Mouse (Mus musculus) midbrain, embryonic 10.5 days (tissue): ENCODE results near the gene Ambp. TPM values are rescaled to one million over a fixed set of nuclear protein-coding genes. Genes with fewer than 3 reads are reported as not detected.

Source experiments
- DNase-seq: peaks from one replicate; pipeline ENCODE4 v3.0.0-alpha.2; 2017; ENCODE audit warnings: low spot score
- H3K27ac ChIP-seq: fragments of 300-500 bp; sonication (generic); replicated peaks from 2 replicates; pipeline ENCODE4 v1.5.1; 2016; ENCODE audit warnings: mild to moderate bottlenecking
- H3K27me3 ChIP-seq: fragments of 300-500 bp; sonication (generic); 2 replicates; pipeline ENCODE4 v1.6.1; 2016; ENCODE audit warnings: low read depth, mild to moderate bottlenecking; ENCODE audit not compliant: poor library complexity, severe bottlenecking
- H3K36me3 ChIP-seq: fragments of 300-500 bp; sonication (generic); 2 replicates; pipeline ENCODE4 v1.6.1; 2016; ENCODE audit warnings: mild to moderate bottlenecking, moderate library complexity
- H3K4me1 ChIP-seq: fragments of 300-500 bp; sonication (generic); 2 replicates; pipeline ENCODE4 v1.6.1; 2016
- H3K4me3 ChIP-seq: fragments of 300-500 bp; sonication (generic); 2 replicates; pipeline ENCODE4 v1.5.1; 2016; ENCODE audit warnings: mild to moderate bottlenecking, moderate library complexity
- H3K9me3 ChIP-seq: fragments of 300-500 bp; sonication (generic); replicated peaks from 2 replicates; pipeline ENCODE4 v1.6.1; 2016; ENCODE audit warnings: mild to moderate bottlenecking
- WGBS: fragments of 180-500 bp; shearing (Covaris S2); methylation state at CpG from one replicate; pipeline ENCODE4 v1.1.7; 2016; 5-methylcytosine and 5-hydroxymethylcytosine counted together
- polyA plus RNA-seq: library from polyadenylated mRNA; unstranded; fragments of >200 nt; fragmentation: Nextera tagmentation; extraction: Ambion mirVana; gene quantifications from 2 replicates; pipeline ENCODE4 v1.2.1, GENCODE M21; 2016

Ambp gene
- polyA plus RNA-seq, 1 experiment from 2014 or later, result not detected

GRCm38 (mm10) chr4:63158192-63158591 lies 3.6 kb upstream of the Ambp start:
- DNase-seq, result no peak
- 92% methylated on average over 7 of the region's 7 CpGs for WGBS
- Histone ChIP-seq H3K27me3 (no peaks in the 10 kb centered on the region), H3K4me1 (no peaks in the 10 kb centered on the region), H3K27ac (no peak overlapping the region), H3K4me3 (no peak overlapping the region), H3K36me3 (no peaks in the 10 kb centered on the region), H3K9me3 (no peaks in the 10 kb centered on the region)

- whole genome bisulfite sequencing, result 71% methylated on average over 8 of the region's 8 CpGs
- Histone ChIP-seq H3K27ac (no peak overlapping the region), H3K4me1 (no peaks in the 10 kb centered on the region), H3K36me3 (no peaks in the 10 kb centered on the region), H3K9me3 (no peaks in the 10 kb centered on the region), H3K27me3 (no peaks in the 10 kb centered on the region), H3K4me3 (no peak overlapping the region)
- DNase-seq, result no peak
These were observed 2.4 kb upstream of the Ambp start for GRCm38 (mm10) chr4:63156726-63157634.

- Histone ChIP-seq H3K4me3 (no peak overlapping the region), H3K27ac (no peak overlapping the region), H3K36me3 (no peaks in the 10 kb centered on the region), H3K27me3 (no peaks in the 10 kb centered on the region), H3K4me1 (no peaks in the 10 kb centered on the region), H3K9me3 (no peaks in the 10 kb centered on the region)
- whole genome bisulfite sequencing, result 59% methylated on average over 2 of the region's 2 CpGs
- no peak for DNase-seq
These were observed 997 bp upstream of the Ambp start for GRCm38 (mm10) chr4:63155596-63155995.

GRCm38 (mm10) chr4:63154028-63154427 lies 571 bp downstream of the Ambp start:
- Histone ChIP-seq H3K36me3 (no peaks in the 10 kb centered on the region), H3K27ac (no peak overlapping the region), H3K4me1 (no peaks in the 10 kb centered on the region), H3K9me3 (no peaks in the 10 kb centered on the region), H3K27me3 (no peaks in the 10 kb centered on the region), H3K4me3 (no peak overlapping the region)
- no peak for DNase-seq
- 64% methylated on average over 4 of the region's 4 CpGs for WGBS

GRCm38 (mm10) chr4:63151127-63151526 lies 3.5 kb downstream of the Ambp start:
- no peak overlapping the region for H3K27ac ChIP-seq
- 0 out of 2 replicates have a peak, but pooled peaks cover 4% of the 10 kb centered on the region for H3K9me3 ChIP-seq
- H3K4me1 ChIP-seq, result no peaks in the 10 kb centered on the region
- no peak for DNase-seq
- no peaks in the 10 kb centered on the region for H3K27me3 ChIP-seq
- H3K4me3 ChIP-seq, result no peak overlapping the region
- H3K36me3 ChIP-seq, result no peaks in the 10 kb centered on the region
- WGBS, result 89% methylated on average over 6 of the region's 6 CpGs

GRCm38 (mm10) chr4:63147268-63147667 lies 7.3 kb downstream of the Ambp start:
- Histone ChIP-seq H3K27ac (no peak overlapping the region), H3K9me3 (0 out of 2 replicates have a peak, but pooled peaks cover 4% of the 10 kb centered on the region), H3K36me3 (no peaks in the 10 kb centered on the region), H3K4me1 (no peaks in the 10 kb centered on the region), H3K4me3 (no peak overlapping the region), H3K27me3 (no peaks in the 10 kb centered on the region)
- DNase-seq, result no peak
- 91% methylated on average over 6 of the region's 6 CpGs for WGBS

- peaks cover 3% of the 10 kb centered on the region for H3K4me1 ChIP-seq
- DNase-seq, result no peak
- H3K27ac ChIP-seq, result no peak overlapping the region
- H3K9me3 ChIP-seq, result no peaks in the 10 kb centered on the region
- H3K27me3 ChIP-seq, result peaks cover 28% of the 10 kb centered on the region
- H3K4me3 ChIP-seq, result no peak overlapping the region
- WGBS, result 95% methylated on average over 5 of the region's 5 CpGs
- peaks cover 52% of the 10 kb centered on the region for H3K36me3 ChIP-seq
These were observed 24.5 kb downstream of the Ambp start for GRCm38 (mm10) chr4:63129891-63130624.

GRCm38 (mm10) chr4:63124861-63125466 lies 29.6 kb downstream of the Ambp start:
- peak; percentile 50 for DNase-seq
- peaks cover 4% of the 10 kb centered on the region; the same call in 1 of the 2 replicates for H3K9me3 ChIP-seq
- H3K4me1 ChIP-seq, result peaks cover 14% of the 10 kb centered on the region
- H3K4me3 ChIP-seq, result no peak overlapping the region
- H3K36me3 ChIP-seq, result peaks cover 40% of the 10 kb centered on the region
- peaks cover 63% of the 10 kb centered on the region for H3K27me3 ChIP-seq
- H3K27ac ChIP-seq, result no peak overlapping the region
- WGBS, result 27% methylated on average over 8 of the region's 8 CpGs

- H3K4me1 ChIP-seq, result no peaks in the 10 kb centered on the region
- H3K27me3 ChIP-seq, result peaks cover 39% of the 10 kb centered on the region
- peak; percentile 74 for DNase-seq
- H3K36me3 ChIP-seq, result peaks cover 72% of the 10 kb centered on the region
- H3K27ac ChIP-seq, result no peak overlapping the region
- H3K4me3 ChIP-seq, result no peak overlapping the region
- 89% methylated on average over 5 of the region's 5 CpGs for WGBS
- H3K9me3 ChIP-seq, result peaks cover 4% of the 10 kb centered on the region; the same call in 1 of the 2 replicates
These were observed 35.8 kb downstream of the Ambp start for GRCm38 (mm10) chr4:63118639-63119437.

GRCm38 (mm10) chr4:63105651-63106050 lies 48.9 kb downstream of the Ambp start:
- Histone ChIP-seq H3K27ac (no peak overlapping the region), H3K27me3 (no peaks in the 10 kb centered on the region), H3K36me3 (peaks cover 66% of the 10 kb centered on the region), H3K4me1 (no peaks in the 10 kb centered on the region), H3K9me3 (no peaks in the 10 kb centered on the region), H3K4me3 (no peak overlapping the region)
- no peak for DNase-seq
- 98% methylated on average over 8 of the region's 8 CpGs for WGBS

GRCm38 (mm10) chr4:63102025-63102424 lies 52.6 kb downstream of the Ambp start:
- H3K27ac ChIP-seq, result no peak overlapping the region
- no peak for DNase-seq
- H3K4me1 ChIP-seq, result no peaks in the 10 kb centered on the region
- no peaks in the 10 kb centered on the region for H3K27me3 ChIP-seq
- H3K36me3 ChIP-seq, result peaks cover 75% of the 10 kb centered on the region
- WGBS, result 87% methylated on average over 4 of the region's 4 CpGs
- no peak overlapping the region for H3K4me3 ChIP-seq
- H3K9me3 ChIP-seq, result no peaks in the 10 kb centered on the region

- H3K27me3 ChIP-seq, result no peaks in the 10 kb centered on the region
- H3K9me3 ChIP-seq, result no peaks in the 10 kb centered on the region
- DNase-seq, result no peak
- 91% methylated on average over 11 of the region's 11 CpGs for WGBS
- H3K4me3 ChIP-seq, result no peak overlapping the region
- no peaks in the 10 kb centered on the region for H3K4me1 ChIP-seq
- peaks cover 74% of the 10 kb centered on the region for H3K36me3 ChIP-seq
- H3K27ac ChIP-seq, result no peak overlapping the region
These were observed 54.1 kb downstream of the Ambp start for GRCm38 (mm10) chr4:63100478-63100877.
